Mouse (Mus musculus) liver, adult 2 months (tissue): Measurements from ENCODE around the gene Sema4c.

Experiments used
- CTCF ChIP-seq: fragments of 200-500 bp; IDR thresholded peaks from 2 replicates; pipeline ENCODE4 v1.5.1; 2011; ENCODE audit warnings: low read depth, low read length, control low read depth
- POLR2A ChIP-seq: fragments of 200-500 bp; IDR thresholded peaks from 2 replicates; pipeline ENCODE4 v1.6.1; 2011; ENCODE audit warnings: low read length, control low read depth; ENCODE audit not compliant: insufficient read depth; ENCODE audit errors: extremely low read depth

DNA sequence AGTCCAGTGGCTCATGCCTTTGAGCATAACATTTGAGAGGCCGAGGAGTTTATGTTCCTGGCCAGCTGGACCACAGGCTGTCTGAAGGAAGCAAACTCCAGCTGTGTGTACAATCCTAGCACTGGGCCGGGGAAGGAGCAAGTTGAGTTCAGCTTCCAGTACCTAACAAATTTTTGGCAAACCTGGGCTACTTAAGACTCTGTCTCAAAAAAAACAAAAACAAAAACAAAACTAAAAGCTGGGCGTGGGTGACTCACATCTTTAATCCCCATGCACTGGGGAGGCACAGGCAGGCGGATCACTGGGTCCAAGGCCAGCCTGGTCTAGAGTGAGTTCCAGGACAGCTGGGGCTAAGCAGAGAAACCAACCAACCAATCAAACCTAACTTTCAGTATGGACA is 10.6 kb upstream of the Sema4c start:
- TF ChIP-seq POLR2A (no peak), CTCF (no peak)
